Mouse (Mus musculus) cerebellum, adult 2 months (tissue): ENCODE data around the gene Apc2.

ENCODE experiments used
- CTCF ChIP-seq: fragments of 200-500 bp; IDR thresholded peaks from 2 replicates; pipeline ENCODE4 v1.5.1; 2011; ENCODE audit warnings: low read depth, mild to moderate bottlenecking, control low read depth, low read length, moderate library complexity, borderline replicate concordance; ENCODE audit not compliant: insufficient read depth
- POLR2A ChIP-seq: fragments of 200-500 bp; IDR thresholded peaks from 2 replicates; pipeline ENCODE4 v1.6.1; 2011; ENCODE audit warnings: low read length, control low read depth, borderline replicate concordance; ENCODE audit not compliant: insufficient read depth

- TF ChIP-seq POLR2A (no peak), CTCF (no peak)
Measured at GRCm38 (mm10) chr10:80314494-80315001, 18.8 kb downstream of the Apc2 start.
